Mouse (Mus musculus): ENCODE data around the gene Slc7a8. TPM values are rescaled to one million over a fixed set of nuclear protein-coding genes. Genes with fewer than 3 reads are reported as not detected.
A peak's percentile ranks its signal among the peaks of the same experiment; 100 is the strongest.

Slc7a8 gene
- polyA plus RNA-seq, 1 experiment from 2014 or later: 3.3 TPM

GRCm38 (mm10) chr14:54749238-54749637 is 32.5 kb downstream of the Slc7a8 start:
- no peak overlapping the region for H3K27ac ChIP-seq (replicated peaks)
- ATAC-seq (ENCODE audit: low FRiP score, low read depth): no peak
- H3K36me3 ChIP-seq: no peaks in the 10 kb centered on the region
- no peak overlapping the region for H3K9ac ChIP-seq (replicated peaks)
- H3K27me3 ChIP-seq: no peaks in the 10 kb centered on the region
- 73% methylated on average over 4 of the region's 4 CpGs for WGBS
- H3K9me3 ChIP-seq: no peaks in the 10 kb centered on the region
- peaks cover 6% of the 10 kb centered on the region; the same call in 1 of the 2 replicates for H3K4me1 ChIP-seq
- H3K4me3 ChIP-seq: no peak overlapping the region
- no peak overlapping the region for H3K4me2 ChIP-seq (replicated peaks)

- no peak overlapping the region for H3K4me3 ChIP-seq
- H3K9me3 ChIP-seq: no peaks in the 10 kb centered on the region
- no peak for ATAC-seq (ENCODE audit: low FRiP score, low read depth)
- no peaks in the 10 kb centered on the region for H3K36me3 ChIP-seq
- no peak overlapping the region for H3K9ac ChIP-seq (replicated peaks)
- H3K4me1 ChIP-seq: no peaks in the 10 kb centered on the region
- no peak overlapping the region for H3K27ac ChIP-seq (replicated peaks)
- WGBS: 87% methylated on average over 16 of the region's 16 CpGs
- no peak overlapping the region for H3K4me2 ChIP-seq (replicated peaks)
- no peaks in the 10 kb centered on the region for H3K27me3 ChIP-seq
Observed at GRCm38 (mm10) chr14:54747942-54748917, 33.5 kb downstream of the Slc7a8 start.

GRCm38 (mm10) chr14:54746038-54746437 is 35.7 kb downstream of the Slc7a8 start:
- no peak for ATAC-seq (ENCODE audit: low FRiP score, low read depth)
- Histone ChIP-seq H3K4me1 (no peaks in the 10 kb centered on the region), H3K27me3 (no peaks in the 10 kb centered on the region), H3K4me2 (replicated peaks) (no peak overlapping the region), H3K27ac (replicated peaks) (no peak overlapping the region), H3K9ac (replicated peaks) (no peak overlapping the region), H3K4me3 (no peak overlapping the region), H3K9me3 (no peaks in the 10 kb centered on the region), H3K36me3 (no peaks in the 10 kb centered on the region)
- WGBS: 90% methylated on average over 9 of the region's 9 CpGs

- Histone ChIP-seq H3K4me2 (replicated peaks) (no peak overlapping the region), H3K4me1 (no peaks in the 10 kb centered on the region), H3K36me3 (no peaks in the 10 kb centered on the region), H3K27ac (replicated peaks) (no peak overlapping the region), H3K9me3 (no peaks in the 10 kb centered on the region), H3K9ac (replicated peaks) (no peak overlapping the region), H3K27me3 (no peaks in the 10 kb centered on the region), H3K4me3 (no peak overlapping the region)
- 73% methylated on average over 8 of the region's 8 CpGs for WGBS
- ATAC-seq (ENCODE audit: low FRiP score, low read depth): no peak
Observed at GRCm38 (mm10) chr14:54744473-54744872, 37.3 kb downstream of the Slc7a8 start.

- no peaks in the 10 kb centered on the region for H3K36me3 ChIP-seq
- H3K27ac ChIP-seq (replicated peaks): no peak overlapping the region
- no peak overlapping the region for H3K9ac ChIP-seq (replicated peaks)
- no peaks in the 10 kb centered on the region for H3K9me3 ChIP-seq
- no peak for ATAC-seq (ENCODE audit: low FRiP score, low read depth)
- H3K4me3 ChIP-seq: no peak overlapping the region
- H3K4me2 ChIP-seq (replicated peaks): no peak overlapping the region
- 0 out of 2 replicates have a peak, but pooled peaks cover 4% of the 10 kb centered on the region for H3K27me3 ChIP-seq
- peaks cover 3% of the 10 kb centered on the region; the same call in 1 of the 2 replicates for H3K4me1 ChIP-seq
- 75% methylated on average over 2 of the region's 2 CpGs for WGBS
Observed at GRCm38 (mm10) chr14:54742375-54742774, 39.4 kb downstream of the Slc7a8 start.

GRCm38 (mm10) chr14:54741721-54742120 is 40.0 kb downstream of the Slc7a8 start:
- WGBS: 85% methylated on average over 6 of the region's 6 CpGs

GRCm38 (mm10) chr14:54737634-54738033 is 44.1 kb downstream of the Slc7a8 start:
- 0 out of 2 replicates have a peak, but pooled peaks cover 4% of the 10 kb centered on the region for H3K27me3 ChIP-seq
- no peaks in the 10 kb centered on the region for H3K9me3 ChIP-seq
- no peak overlapping the region for H3K9ac ChIP-seq (replicated peaks)
- 39% methylated on average over 10 of the region's 10 CpGs for WGBS
- peaks cover 9% of the 10 kb centered on the region; the same call in 1 of the 2 replicates for H3K4me1 ChIP-seq
- H3K27ac ChIP-seq (replicated peaks): no peak overlapping the region
- no peak overlapping the region for H3K4me2 ChIP-seq (replicated peaks)
- no peak overlapping the region for H3K4me3 ChIP-seq
- no peak for ATAC-seq (ENCODE audit: low FRiP score, low read depth)
- H3K36me3 ChIP-seq: no peaks in the 10 kb centered on the region

More at GRCm38 (mm10) chr14:54741721-54742120, 40.0 kb downstream of the Slc7a8 start:
- no peak for ATAC-seq (ENCODE audit: low FRiP score, low read depth)
- Histone ChIP-seq H3K27me3 (0 out of 2 replicates have a peak, but pooled peaks cover 4% of the 10 kb centered on the region), H3K27ac (replicated peaks) (no peak overlapping the region), H3K9ac (replicated peaks) (no peak overlapping the region), H3K4me2 (replicated peaks) (no peak overlapping the region), H3K36me3 (no peaks in the 10 kb centered on the region), H3K4me1 (peaks cover 9% of the 10 kb centered on the region; the same call in 1 of the 2 replicates), H3K9me3 (no peaks in the 10 kb centered on the region), H3K4me3 (no peak overlapping the region)

- no peak overlapping the region for H3K27ac ChIP-seq (replicated peaks)
- no peaks in the 10 kb centered on the region for H3K9me3 ChIP-seq
- H3K36me3 ChIP-seq: no peaks in the 10 kb centered on the region
- ATAC-seq (ENCODE audit: low FRiP score, low read depth): 0 out of 2 replicates have a peak, but pooled peaks have one; percentile 60
- H3K4me2 ChIP-seq (replicated peaks): no peak overlapping the region
- no peak overlapping the region for H3K4me3 ChIP-seq
- H3K27me3 ChIP-seq: 0 out of 2 replicates have a peak, but pooled peaks cover 4% of the 10 kb centered on the region
- H3K4me1 ChIP-seq: peaks cover 9% of the 10 kb centered on the region; the same call in 1 of the 2 replicates
- 35% methylated on average over 14 of the region's 14 CpGs for WGBS
- H3K9ac ChIP-seq (replicated peaks): no peak overlapping the region
Observed at GRCm38 (mm10) chr14:54736555-54737552, 44.9 kb downstream of the Slc7a8 start.

GRCm38 (mm10) chr14:54735221-54735620 is 46.5 kb downstream of the Slc7a8 start:
- Histone ChIP-seq H3K9me3 (no peaks in the 10 kb centered on the region), H3K9ac (replicated peaks) (no peak overlapping the region), H3K4me2 (replicated peaks) (no peak overlapping the region), H3K27ac (replicated peaks) (no peak overlapping the region), H3K36me3 (no peaks in the 10 kb centered on the region), H3K4me1 (peaks cover 9% of the 10 kb centered on the region; the same call in 1 of the 2 replicates), H3K4me3 (no peak overlapping the region), H3K27me3 (0 out of 2 replicates have a peak, but pooled peaks cover 4% of the 10 kb centered on the region)
- WGBS: 83% methylated on average over 4 of the region's 4 CpGs
- no peak for ATAC-seq (ENCODE audit: low FRiP score, low read depth)

GRCm38 (mm10) chr14:54734004-54734403 is 47.7 kb downstream of the Slc7a8 start:
- Histone ChIP-seq H3K4me1 (peaks cover 9% of the 10 kb centered on the region; the same call in 1 of the 2 replicates), H3K9me3 (no peaks in the 10 kb centered on the region), H3K4me2 (replicated peaks) (no peak overlapping the region), H3K36me3 (no peaks in the 10 kb centered on the region), H3K9ac (replicated peaks) (no peak overlapping the region), H3K27me3 (0 out of 2 replicates have a peak, but pooled peaks cover 4% of the 10 kb centered on the region), H3K27ac (replicated peaks) (no peak overlapping the region), H3K4me3 (no peak overlapping the region)
- 72% methylated on average over 4 of the region's 4 CpGs for WGBS
- no peak for ATAC-seq (ENCODE audit: low FRiP score, low read depth)

GRCm38 (mm10) chr14:54732206-54732605 is 49.5 kb downstream of the Slc7a8 start:
- no peak for ATAC-seq (ENCODE audit: low FRiP score, low read depth)
- 92% methylated on average over 8 of the region's 8 CpGs for WGBS
- Histone ChIP-seq H3K9me3 (no peaks in the 10 kb centered on the region), H3K4me1 (peaks cover 4% of the 10 kb centered on the region; the same call in 1 of the 2 replicates), H3K27ac (replicated peaks) (no peak overlapping the region), H3K4me2 (replicated peaks) (no peak overlapping the region), H3K4me3 (no peak overlapping the region), H3K9ac (replicated peaks) (no peak overlapping the region), H3K36me3 (no peaks in the 10 kb centered on the region), H3K27me3 (no peaks in the 10 kb centered on the region)
